ENCODE assay signal across 11 mouse cellular contexts in genomic region chr6:36981646-36982045, GRCm38 (mm10).
DNase-seq lines count a peak whose midpoint lies in the region; ATAC-seq lines count a peak whose summit lies in the region.
"Had no signal": no experiment of that assay in that cellular context is flagged by ENCODE, and none has a peak within 500 bp of the region (broad histone marks: within the 10 kb centered on the region; RNA-seq: fewer than 3 reads in every experiment).

No protein-coding gene starts in this region.

- no peaks in the 10 kb centered on the region for H3K36me3 ChIP-seq in heart, embryonic 11.5 days (ENCODE audit: control insufficient read depth, insufficient read depth, low read length)
- H3K36me3 ChIP-seq: embryonic facial prominence, embryonic 12.5 days; limb, embryonic 12.5 days; midbrain, embryonic 12.5 days had no signal

- H3K27ac ChIP-seq in heart, embryonic 11.5 days (ENCODE audit: low read depth, low read length) = no peak overlapping the region
- H3K27ac ChIP-seq: embryonic facial prominence, embryonic 12.5 days; limb, embryonic 12.5 days; midbrain, embryonic 12.5 days had no signal

- H3K9ac ChIP-seq in heart, embryonic 11.5 days (ENCODE audit: low read depth, low read length) = no peak overlapping the region
- H3K9ac ChIP-seq: embryonic facial prominence, embryonic 12.5 days; limb, embryonic 12.5 days; midbrain, embryonic 12.5 days had no signal

- no peaks in the 10 kb centered on the region for H3K27me3 ChIP-seq in heart, embryonic 11.5 days (ENCODE audit: control insufficient read depth, insufficient read depth, low read length)
- H3K27me3 ChIP-seq: embryonic facial prominence, embryonic 12.5 days; limb, embryonic 12.5 days; midbrain, embryonic 12.5 days had no signal

- no peak for ATAC-seq in heart, embryonic 11.5 days (replicated peaks; ENCODE audit: insufficient number of reproducible peaks, low FRiP score, low TSS enrichment)

- WGBS in heart, embryonic 11.5 days (ENCODE audit: insufficient replicate concordance) = 74% methylated on average over 2 of the region's 2 CpGs
- WGBS in large intestine, adult 2 months = 9% methylated on average over 2 of the region's 2 CpGs

- no peak overlapping the region for H3K4me2 ChIP-seq in heart, embryonic 11.5 days
- H3K4me2 ChIP-seq: embryonic facial prominence, embryonic 12.5 days; limb, embryonic 12.5 days; midbrain, embryonic 12.5 days had no signal

- no peaks in the 10 kb centered on the region for H3K4me1 ChIP-seq in heart, embryonic 11.5 days (ENCODE audit: control insufficient read depth, insufficient read depth, low read length)
- H3K4me1 ChIP-seq: embryonic facial prominence, embryonic 12.5 days; limb, embryonic 12.5 days; midbrain, embryonic 12.5 days had no signal

- H3K4me3 ChIP-seq in heart, embryonic 11.5 days (ENCODE audit: low read depth, low read length) = no peak overlapping the region
- H3K4me3 ChIP-seq: embryonic facial prominence, embryonic 12.5 days; limb, embryonic 12.5 days; midbrain, embryonic 12.5 days had no signal

- DNase-seq in heart, adult 18-20 months = peak; percentile 50 to 70
- DNase-seq in left cerebral cortex, adult 9 months (ENCODE audit: low spot score in 2 of 2) = peak; percentile 37 to 44
- no peak for DNase-seq in left cerebral cortex, adult 18-20 months (ENCODE audit: low spot score in 2 of 2)
- peak; percentile 32 to 58 for DNase-seq in cerebellum, adult 18-20 months
- peak; percentile 40 for DNase-seq in large intestine, adult 2 months (ENCODE audit: low read depth, low spot score)
- no peak for DNase-seq in B cell, adult 2 months
- no peak for DNase-seq in urinary bladder, postnatal 4 days (ENCODE audit: low spot score in 2 of 2)

- no peaks in the 10 kb centered on the region for H3K9me3 ChIP-seq in heart, embryonic 11.5 days (replicated peaks; ENCODE audit: control insufficient read depth, low read length)
- H3K9me3 ChIP-seq: embryonic facial prominence, embryonic 12.5 days; limb, embryonic 12.5 days; midbrain, embryonic 12.5 days had no signal

Comparison
In these comparisons a context has a peak if more than half of its experiments do, and no peak if none do; other contexts are left out.
1. DNase-seq: peak in heart, adult 18-20 months (2 of 2), left cerebral cortex, adult 9 months (2 of 2), cerebellum, adult 18-20 months (2 of 2) and large intestine, adult 2 months (single experiment); none in left cerebral cortex, adult 18-20 months (0 of 2), B cell, adult 2 months (0 of 2) and urinary bladder, postnatal 4 days (0 of 2).